Mouse (Mus musculus): ENCODE measurements around the gene Mgat2. TPM values are rescaled to one million over a fixed set of nuclear protein-coding genes. Genes with fewer than 3 reads are reported as not detected.

Gene Mgat2
- total RNA-seq (2023): 10 to 100 TPM; 54.5 to 55.0 TPM

DNA sequence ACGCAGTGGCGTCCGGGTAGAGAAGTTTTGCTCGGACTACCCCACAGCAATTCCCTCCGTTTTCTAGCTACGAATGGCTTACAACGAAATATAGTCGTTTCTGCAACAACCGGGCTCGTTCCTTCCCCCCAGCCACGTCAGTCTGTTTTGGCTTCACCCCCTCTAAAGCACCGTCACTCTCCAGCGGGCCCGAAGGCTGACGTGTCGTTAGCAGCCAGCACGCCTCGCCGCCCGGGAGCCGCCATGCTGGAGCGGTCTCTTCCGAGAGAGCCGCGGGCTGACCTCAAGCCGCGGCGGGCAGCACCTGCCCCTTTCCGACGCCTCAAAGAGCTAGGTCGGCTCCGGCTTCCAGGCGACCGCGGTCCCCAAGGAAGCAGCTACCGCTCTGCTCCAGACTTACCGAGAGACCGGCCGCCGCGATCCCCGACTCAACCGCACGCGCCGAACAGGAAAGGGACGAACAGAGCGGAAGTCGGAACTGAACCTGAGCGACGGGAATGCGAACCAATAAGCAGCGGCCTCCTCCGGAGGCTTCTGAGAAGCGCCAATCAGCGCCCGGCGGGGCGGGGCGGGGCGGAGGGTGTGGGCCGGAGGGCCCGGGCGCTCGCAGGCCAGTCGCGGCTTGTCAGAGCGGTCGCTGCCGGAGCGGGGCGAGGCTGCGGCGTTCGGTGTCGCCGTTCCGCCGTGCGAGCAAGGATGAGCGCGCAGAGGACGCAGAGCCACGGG lies at the start of gene Mgat2, which contains the start of gene Rpl36al:
Gene Mgat2, plus strand, starts transcription at position 575 of the 726 bp plus-strand sequence.
Gene Rpl36al, minus strand, starts transcription at position 501 of the 726 bp plus-strand sequence.

DNA sequence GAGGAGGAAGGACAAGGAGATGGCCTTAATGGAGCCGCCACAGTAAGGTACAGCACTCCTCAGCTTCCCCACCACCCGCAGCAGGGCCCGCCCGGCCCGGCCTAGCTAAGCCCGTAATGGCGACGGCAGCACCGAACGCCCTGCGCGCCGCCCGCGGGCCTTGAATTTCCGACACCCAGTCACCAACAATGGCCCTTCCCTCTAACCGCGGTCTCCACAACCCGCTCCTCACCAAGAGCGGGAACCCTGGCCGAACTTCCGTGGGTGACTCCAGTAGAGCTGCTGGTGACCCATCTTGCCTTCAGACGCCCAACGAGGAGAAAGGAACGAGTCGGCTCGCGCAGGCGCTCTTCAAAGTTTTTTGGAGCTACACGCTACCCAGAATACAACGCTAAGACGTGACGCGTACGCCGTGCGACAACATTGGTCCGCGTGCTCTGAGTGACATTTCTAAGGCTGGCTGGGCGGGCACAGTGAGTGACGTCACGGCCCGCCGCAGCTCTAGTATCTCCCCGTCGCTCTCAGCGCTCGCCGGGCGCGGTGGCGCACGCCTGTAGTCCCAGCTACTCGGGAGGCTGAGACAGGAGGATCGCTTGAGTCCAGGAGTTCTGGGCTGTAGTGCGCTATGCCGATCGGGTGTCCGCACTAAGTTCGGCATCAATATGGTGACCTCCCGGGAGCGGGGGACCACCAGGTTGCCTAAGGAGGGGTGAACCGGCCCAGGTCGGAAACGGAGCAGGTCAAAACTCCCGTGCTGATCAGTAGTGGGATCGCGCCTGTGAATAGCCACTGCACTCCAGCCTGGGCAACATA lies 25.0 kb upstream of the Mgat2 start, which contains the start of gene Rps29:
Gene Rps29, minus strand, starts transcription at position 422 of the 813 bp plus-strand sequence.

DNA sequence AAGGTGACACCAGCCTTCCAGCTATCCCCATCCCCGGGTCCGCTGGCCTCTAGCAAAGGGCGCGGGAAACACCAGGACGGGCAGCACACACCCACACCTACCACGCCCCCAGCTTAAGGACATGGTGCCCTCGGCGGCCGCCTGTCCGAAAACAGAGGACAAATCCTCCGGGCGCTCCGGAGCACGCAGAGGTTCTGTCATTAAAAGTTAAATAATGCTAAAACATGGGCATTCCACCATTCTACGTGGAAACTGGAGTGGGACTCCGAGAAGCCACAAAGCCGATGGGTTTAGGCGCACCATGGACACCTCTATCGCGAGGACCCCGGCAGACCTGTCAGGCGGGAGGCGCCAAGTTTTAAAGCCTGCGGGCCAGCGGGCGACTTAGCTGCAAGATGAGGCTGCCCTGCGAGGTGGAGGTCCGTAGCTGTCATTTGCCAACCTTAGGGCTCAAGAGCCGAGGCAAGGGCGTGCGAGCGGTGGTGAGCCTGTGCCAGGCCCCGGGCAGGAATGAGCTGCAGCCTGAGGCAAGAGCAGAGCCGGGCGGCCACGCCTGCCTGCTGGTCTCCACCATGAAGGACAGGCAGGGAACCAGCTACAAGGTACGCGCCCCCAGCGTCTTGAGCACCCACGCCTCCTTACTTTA lies 15.4 kb upstream of the Mgat2 start, which contains the start of gene Lrr1:
Gene Lrr1, plus strand, starts transcription at position 354 of the 646 bp plus-strand sequence.

DNA sequence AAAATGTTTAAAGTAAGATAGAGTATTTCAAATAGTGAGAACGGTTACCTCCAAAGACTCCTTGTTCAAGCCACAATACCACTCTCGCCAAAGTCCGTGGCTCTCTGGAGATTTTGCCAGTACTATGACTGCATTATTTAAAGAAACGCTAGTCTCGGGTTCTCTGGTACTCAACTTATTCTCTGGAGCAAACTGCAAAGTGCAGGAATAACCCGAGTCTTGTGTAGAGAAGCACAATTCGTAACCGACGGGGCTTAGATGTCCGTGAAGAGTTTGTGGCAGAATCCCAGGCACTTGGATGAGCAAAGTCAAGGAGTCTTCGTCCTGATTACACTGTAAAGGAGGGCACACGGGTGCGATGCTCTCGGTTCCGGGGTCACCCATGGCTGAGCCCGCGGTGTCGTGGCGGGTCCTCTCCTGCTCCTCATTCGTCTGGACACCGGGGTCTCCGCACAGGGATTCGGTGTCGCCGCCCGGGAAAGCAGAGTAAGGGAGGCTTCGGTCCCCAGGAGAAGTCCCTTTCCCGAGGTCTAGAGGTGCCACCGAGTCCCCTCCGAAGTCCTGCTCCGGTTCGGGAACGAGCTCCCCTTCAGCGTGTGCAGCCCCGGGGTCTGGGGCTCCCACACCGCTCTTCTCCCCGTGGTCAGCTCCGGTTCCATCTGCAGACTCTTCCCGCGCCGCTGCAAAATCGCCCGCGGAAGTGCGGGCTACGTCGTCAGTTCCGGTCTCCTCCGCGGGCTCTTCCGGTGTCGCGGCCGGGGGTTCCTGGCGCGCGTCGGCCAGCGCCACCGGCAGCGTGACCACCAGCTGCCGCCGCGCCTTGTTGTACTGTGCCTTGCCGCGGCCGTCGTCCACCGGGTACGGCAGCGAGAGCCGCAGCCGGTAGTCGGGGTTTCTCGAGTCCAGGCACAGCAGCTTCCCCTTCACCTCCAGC lies 12.8 kb downstream of the Mgat2 start, which contains the start of gene Gm49383:
Gene Gm49383, minus strand, starts transcription at position 661 of the 934 bp plus-strand sequence.

DNA sequence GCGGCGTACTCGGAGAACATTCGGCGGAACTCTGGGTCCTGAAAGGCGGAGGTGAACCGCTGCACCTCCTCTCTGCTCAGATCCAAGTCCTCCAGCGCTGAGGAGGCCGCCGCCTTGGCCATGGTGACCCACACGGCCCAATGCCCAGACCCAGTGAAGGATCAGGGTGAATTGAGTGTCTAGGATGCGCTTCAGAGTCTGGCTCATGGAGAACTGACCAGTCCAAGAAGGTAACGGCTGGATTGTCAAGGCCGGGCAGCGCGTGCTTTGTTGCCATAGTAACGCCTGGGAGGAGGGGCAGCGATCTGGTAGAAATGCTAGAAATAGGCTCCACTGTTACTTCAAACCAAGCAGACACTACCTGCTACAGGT lies 14.2 kb downstream of the Mgat2 start, which contains the start of gene Dnaaf2:
Gene Dnaaf2, minus strand, starts transcription at position 266 of the 372 bp plus-strand sequence.

DNA sequence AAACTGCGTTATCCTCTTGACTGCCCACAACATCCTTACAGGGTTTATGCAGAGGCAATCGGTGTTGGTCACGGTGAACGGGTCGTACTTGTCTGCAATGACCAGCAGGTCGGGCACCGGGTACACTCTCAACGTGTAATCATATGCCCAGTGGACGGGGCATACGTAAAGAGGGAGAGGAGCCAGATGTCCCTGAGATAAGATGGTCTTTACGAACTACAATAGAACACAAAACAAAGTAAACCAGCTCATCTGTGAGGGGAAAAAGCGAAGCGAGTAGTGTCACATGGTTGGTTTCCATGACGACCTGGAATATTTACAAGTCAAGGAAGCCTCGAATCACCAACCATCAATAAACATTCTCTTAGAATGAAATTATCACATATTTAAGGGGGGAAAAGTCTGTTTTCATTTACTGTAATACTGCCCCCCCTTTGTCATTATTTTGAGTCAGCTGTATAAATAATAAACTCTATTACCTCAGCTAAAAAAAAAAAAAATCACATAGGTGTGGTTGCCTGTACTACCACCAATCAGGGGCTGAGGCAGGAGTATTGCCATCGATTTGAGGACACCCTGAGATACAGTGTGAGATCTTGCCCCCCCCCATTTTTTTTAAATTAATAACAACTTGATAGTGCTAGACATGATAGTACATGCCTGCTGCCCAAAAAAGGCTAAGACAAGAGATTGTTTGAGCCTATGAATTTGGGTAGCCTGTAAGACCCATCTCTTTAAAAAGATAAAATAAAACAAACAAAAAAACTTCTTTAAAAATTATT lies 20.3 kb downstream of the Mgat2 start, which contains the start of gene Gm49384:
Gene Gm49384, minus strand, starts transcription at position 216 of the 782 bp plus-strand sequence.

DNA sequence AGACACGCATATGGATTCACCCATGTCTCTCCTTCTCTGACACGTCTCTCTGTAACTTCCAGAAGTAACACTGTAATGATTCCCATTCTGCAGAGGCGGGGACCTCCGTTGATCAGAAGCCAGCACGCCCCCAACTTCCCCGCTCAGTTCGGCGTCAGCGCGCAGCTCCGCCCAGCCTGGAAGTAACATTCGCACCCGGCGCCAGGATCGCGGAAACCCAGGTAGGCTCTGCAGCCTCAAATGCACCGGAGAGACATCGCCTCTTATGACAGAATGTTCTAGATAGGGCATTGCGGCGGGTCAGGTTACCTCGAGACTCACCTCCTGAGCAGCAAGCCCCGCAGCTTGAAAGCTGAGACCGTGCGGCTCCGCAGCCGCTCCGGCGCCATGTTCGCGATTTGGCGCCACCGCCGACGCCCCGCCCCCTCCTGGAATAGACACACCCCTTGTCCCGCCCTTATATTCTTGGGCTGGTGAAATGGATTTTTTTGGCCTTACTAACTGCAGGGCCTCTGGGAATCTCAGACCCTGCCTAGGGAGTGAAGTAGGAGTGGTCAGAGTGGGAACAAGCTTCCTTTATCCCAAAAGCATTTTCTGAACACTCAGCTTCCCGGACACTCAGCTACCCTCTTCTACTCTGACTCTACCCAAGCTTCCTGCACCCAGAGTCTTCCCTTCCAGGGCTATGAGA lies 44.0 kb downstream of the Mgat2 start, which contains the start of gene Pole2:
Gene Pole2, minus strand, starts transcription at position 420 of the 691 bp plus-strand sequence.

Other genes starting within 250 kb of the Mgat2 start
- 1,000 to 10,000 TPM; 2,811 to 3,619 TPM for gene Rps29, start 25.0 kb upstream of the Mgat2 start, total RNA-seq (2023)
- not detected for gene Lrr1, start 15.3 kb upstream of the Mgat2 start, total RNA-seq (2023)
- gene Rpl36al, start 74 bp upstream of the Mgat2 start, total RNA-seq (2023): 100 to 1,000 TPM; 460 to 521 TPM
- gene Gm49383, start 12.9 kb downstream of the Mgat2 start, total RNA-seq (2023): 1 to 10 TPM; 3.2 to 6.0 TPM
- under 1 TPM; 0.73 to 0.76 TPM for gene Dnaaf2, start 14.3 kb downstream of the Mgat2 start, total RNA-seq (2023)
- gene Gm49384, start 20.1 kb downstream of the Mgat2 start, total RNA-seq (2023): 1 to 10 TPM; 3.6 to 3.9 TPM
- 1 to 10 TPM; 2.7 to 4.6 TPM for gene Pole2, start 44.0 kb downstream of the Mgat2 start, total RNA-seq (2023)
- gene Klhdc1, start 57.0 kb downstream of the Mgat2 start, total RNA-seq (2023): 1 to 10 TPM; 2.9 to 4.9 TPM
- 10 to 100 TPM; 20.8 to 22.3 TPM for gene Klhdc2, start 112.5 kb downstream of the Mgat2 start, total RNA-seq (2023)
- 10 to 100 TPM; 58.9 to 67.5 TPM for gene Nemf, start 173.0 kb downstream of the Mgat2 start, total RNA-seq (2023)
- 100 to 1,000 TPM; 220 to 221 TPM for gene Arf6, start 188.0 kb downstream of the Mgat2 start, total RNA-seq (2023)
- gene Gm9887, start 188.3 kb downstream of the Mgat2 start, total RNA-seq (2023): 1 to 10 TPM; 2.9 to 3.4 TPM